Comparison of ENCODE assay signal across 12 mouse cellular contexts in the genomic region with DNA sequence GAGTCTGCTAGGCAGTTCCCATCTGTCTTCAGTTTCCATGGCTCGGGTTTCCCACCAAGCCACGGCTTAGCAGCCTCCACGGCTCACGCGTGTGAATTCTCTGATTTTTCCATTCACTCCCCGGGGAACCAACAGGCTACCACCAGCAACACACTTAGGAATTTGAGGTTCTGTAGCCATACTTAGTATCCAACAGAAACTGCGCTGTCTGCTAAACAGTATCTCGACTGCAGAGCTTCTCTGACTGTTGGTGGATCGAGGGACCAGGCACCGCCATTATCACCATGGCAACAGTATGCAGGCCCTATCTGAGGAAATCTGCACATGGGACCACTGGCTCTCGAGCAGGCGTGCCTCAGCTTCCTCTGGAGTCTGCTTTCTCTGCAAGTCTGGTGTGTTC.
DNase-seq lines count a peak whose midpoint lies in the region; ATAC-seq lines count a peak whose summit lies in the region.
"Had no signal": no experiment of that assay in that cellular context is flagged by ENCODE, and none has a peak within 500 bp of the region (broad histone marks: within the 10 kb centered on the region; RNA-seq: fewer than 3 reads in every experiment).

No protein-coding gene starts in this region.

- H3K27ac ChIP-seq in heart, embryonic 12.5 days (ENCODE audit: poor library complexity, severe bottlenecking), result no peak overlapping the region
- H3K27ac ChIP-seq in forebrain, embryonic 11.5 days (ENCODE audit: low read depth, low read length), result no peak overlapping the region
- no peak overlapping the region for H3K27ac ChIP-seq in hindbrain, embryonic 16.5 days (ENCODE audit: low read depth, low read length)
- no peak overlapping the region for H3K27ac ChIP-seq in neural tube, embryonic 11.5 days (ENCODE audit: low read depth, low read length)
- H3K27ac ChIP-seq: intestine, embryonic 15.5 days had no signal

- H3K9me3 ChIP-seq in heart, embryonic 12.5 days (replicated peaks), result no peaks in the 10 kb centered on the region
- no peaks in the 10 kb centered on the region for H3K9me3 ChIP-seq in forebrain, embryonic 11.5 days (ENCODE audit: control insufficient read depth, low read length)
- no peaks in the 10 kb centered on the region for H3K9me3 ChIP-seq in hindbrain, embryonic 16.5 days (ENCODE audit: control insufficient read depth, low read length)
- no peaks in the 10 kb centered on the region for H3K9me3 ChIP-seq in neural tube, embryonic 11.5 days (ENCODE audit: control insufficient read depth, low read length)
- H3K9me3 ChIP-seq: intestine, embryonic 15.5 days had no signal

- WGBS in heart, embryonic 12.5 days, result 53% methylated on average over 12 of the region's 12 CpGs
- WGBS in forebrain, embryonic 11.5 days, result 59% methylated on average over 12 of the region's 12 CpGs
- WGBS in hindbrain, embryonic 16.5 days, result 23% methylated on average over 12 of the region's 12 CpGs
- 62% methylated on average over 12 of the region's 12 CpGs for WGBS in neural tube, embryonic 11.5 days

- peak; percentile 65 for DNase-seq in heart, adult 11 months
- DNase-seq in forebrain, embryonic 11.5 days (ENCODE audit: low spot score), result no peak
- DNase-seq in neural tube, embryonic 11.5 days (ENCODE audit: low spot score), result peak; percentile 47
- DNase-seq in gastrocnemius, postnatal 10 days, result no peak
- DNase-seq in gastrocnemius, postnatal 4 days (ENCODE audit: low spot score in 2 of 2), result no peak
- DNase-seq in ovary, postnatal 10 days (ENCODE audit: low spot score), result no peak
- DNase-seq: adrenal gland, postnatal 14 days; cerebellum, adult 2 months had no signal

- no peak overlapping the region for H3K4me2 ChIP-seq in heart, embryonic 12.5 days
- no peak overlapping the region for H3K4me2 ChIP-seq in forebrain, embryonic 11.5 days (ENCODE audit: low read depth, low read length, severe bottlenecking)
- peak overlapping the region; percentile 32 for H3K4me2 ChIP-seq in hindbrain, embryonic 16.5 days (ENCODE audit: low read length)
- H3K4me2 ChIP-seq in neural tube, embryonic 11.5 days (ENCODE audit: low read depth), result no peak overlapping the region
- H3K4me2 ChIP-seq: heart, embryonic 11.5 days; intestine, embryonic 15.5 days had no signal

- H3K27me3 ChIP-seq in heart, embryonic 12.5 days (replicated peaks), result no peaks in the 10 kb centered on the region
- H3K27me3 ChIP-seq in forebrain, embryonic 11.5 days (ENCODE audit: control insufficient read depth, insufficient read depth, low read length), result no peaks in the 10 kb centered on the region
- H3K27me3 ChIP-seq in hindbrain, embryonic 16.5 days (replicated peaks; ENCODE audit: control insufficient read depth, insufficient read depth, low read length), result no peaks in the 10 kb centered on the region
- H3K27me3 ChIP-seq in neural tube, embryonic 11.5 days (ENCODE audit: control insufficient read depth, insufficient read depth, low read length), result no peaks in the 10 kb centered on the region
- H3K27me3 ChIP-seq: intestine, embryonic 15.5 days had no signal

- no peak for ATAC-seq in heart, embryonic 12.5 days (ENCODE audit: insufficient number of reproducible peaks, low FRiP score)
- ATAC-seq in forebrain, embryonic 11.5 days (replicated peaks; ENCODE audit: low FRiP score), result 0 out of 2 replicates have a peak, but pooled peaks have one; percentile 21
- ATAC-seq in hindbrain, embryonic 16.5 days, result peak; percentile 79
- no peak; the same call in 1 of the 2 replicates for ATAC-seq in neural tube, embryonic 11.5 days (ENCODE audit: insufficient read depth, low FRiP score, low TSS enrichment)
- ATAC-seq: intestine, embryonic 15.5 days had no signal

- H3K4me1 ChIP-seq in heart, embryonic 12.5 days (replicated peaks), result no peaks in the 10 kb centered on the region
- H3K4me1 ChIP-seq in forebrain, embryonic 11.5 days (replicated peaks; ENCODE audit: control insufficient read depth, insufficient read depth, low read length), result no peaks in the 10 kb centered on the region; the same call in 1 of the 2 replicates
- peaks cover 4% of the 10 kb centered on the region; the same call in 1 of the 2 replicates for H3K4me1 ChIP-seq in hindbrain, embryonic 16.5 days (ENCODE audit: control insufficient read depth, insufficient read depth, low read depth, low read length)
- H3K4me1 ChIP-seq in neural tube, embryonic 11.5 days (ENCODE audit: control insufficient read depth, insufficient read depth, low read length), result 0 out of 2 replicates have a peak, but pooled peaks cover 2% of the 10 kb centered on the region
- H3K4me1 ChIP-seq: intestine, embryonic 15.5 days had no signal

- no peaks in the 10 kb centered on the region for H3K36me3 ChIP-seq in heart, embryonic 12.5 days
- H3K36me3 ChIP-seq in forebrain, embryonic 11.5 days (ENCODE audit: control insufficient read depth, insufficient read depth, low read length), result no peaks in the 10 kb centered on the region
- H3K36me3 ChIP-seq in hindbrain, embryonic 16.5 days (ENCODE audit: control insufficient read depth, insufficient read depth, low read length), result no peaks in the 10 kb centered on the region
- no peaks in the 10 kb centered on the region for H3K36me3 ChIP-seq in neural tube, embryonic 11.5 days (ENCODE audit: control insufficient read depth, insufficient read depth, low read length)
- H3K36me3 ChIP-seq: intestine, embryonic 15.5 days had no signal

- no peak overlapping the region for H3K4me3 ChIP-seq in heart, embryonic 12.5 days
- H3K4me3 ChIP-seq in forebrain, embryonic 11.5 days (ENCODE audit: low read depth, low read length), result no peak overlapping the region
- no peak overlapping the region for H3K4me3 ChIP-seq in hindbrain, embryonic 16.5 days (ENCODE audit: low read length)
- no peak overlapping the region for H3K4me3 ChIP-seq in neural tube, embryonic 11.5 days (ENCODE audit: low read depth, low read length)
- H3K4me3 ChIP-seq: intestine, embryonic 15.5 days had no signal

- no peak overlapping the region for H3K9ac ChIP-seq in heart, embryonic 12.5 days
- H3K9ac ChIP-seq in forebrain, embryonic 11.5 days (ENCODE audit: low read length), result no peak overlapping the region
- no peak overlapping the region for H3K9ac ChIP-seq in hindbrain, embryonic 16.5 days (ENCODE audit: low read depth, low read length)
- H3K9ac ChIP-seq in neural tube, embryonic 11.5 days (ENCODE audit: low read length), result no peak overlapping the region
- H3K9ac ChIP-seq: intestine, embryonic 15.5 days had no signal

Comparison
In these comparisons a context has a peak if more than half of its experiments do, and no peak if none do; other contexts are left out.
1. DNase-seq: peak in heart, adult 11 months (single experiment) and neural tube, embryonic 11.5 days (single experiment); none in forebrain, embryonic 11.5 days (single experiment), gastrocnemius, postnatal 10 days (single experiment), gastrocnemius, postnatal 4 days (0 of 2) and ovary, postnatal 10 days (single experiment).
2. ATAC-seq: peak in forebrain, embryonic 11.5 days (single experiment) and hindbrain, embryonic 16.5 days (single experiment); none in heart, embryonic 12.5 days (single experiment) and neural tube, embryonic 11.5 days (single experiment).